Mouse (Mus musculus) gastrocnemius, adult 2 months (tissue): ENCODE measurements around the gene Plxna4. TPM values are rescaled to one million over a fixed set of nuclear protein-coding genes. Genes with fewer than 3 reads are reported as not detected.

ENCODE experiments used
- DNase-seq: peaks from one replicate; pipeline ENCODE4 v3.0.0; 2022
- H3K27ac ChIP-seq: fragments of 200-600 bp; 2 replicates; pipeline ENCODE4 v1.8.1; 2022; ENCODE audit warnings: mild to moderate bottlenecking
- H3K4me3 ChIP-seq: fragments of 200-600 bp; 2 replicates; pipeline ENCODE4 v1.8.1; 2022; ENCODE audit warnings: mild to moderate bottlenecking, moderate library complexity
- CTCF ChIP-seq: fragments of 200-600 bp; IDR thresholded peaks from 2 replicates; pipeline ENCODE4 v1.8.1; 2022; ENCODE audit warnings: antibody characterized with exemption, mild to moderate bottlenecking, moderate library complexity
- intact Hi-C: fragments of 180-260 bp; cut with DNase I; formaldehyde crosslinking; loops from one replicate; pipeline ENCODE4 v1.15.1; 2025
- total RNA-seq, 2 experiments: library from RNA; stranded (reverse); gene quantifications; 2 replicates each; pipeline ENCODE4 v1.2.3; 2021

The Plxna4 gene
- total RNA-seq, 2 experiments from 2014 or later, result 1.4 to 4.6 TPM

- Histone ChIP-seq H3K4me3 (no peak overlapping the region), H3K27ac (no peak overlapping the region)
- intact Hi-C loops, result no loop called here
- no peak for DNase-seq
- no peak for TF ChIP-seq CTCF
Observed at GRCm38 (mm10) chr6:32451851-32452250, 136.1 kb downstream of the Plxna4 start.

- no peak for TF ChIP-seq CTCF
Observed at GRCm38 (mm10) chr6:32449237-32449963, 138.6 kb downstream of the Plxna4 start.

GRCm38 (mm10) chr6:32448787-32449186 is 139.2 kb downstream of the Plxna4 start:
- intact Hi-C loops, result no loop called here
- no peak for TF ChIP-seq CTCF
- no peak overlapping the region for H3K4me3 ChIP-seq
- no peak overlapping the region for H3K27ac ChIP-seq
- DNase-seq, result no peak

More at GRCm38 (mm10) chr6:32449237-32449963, 138.6 kb downstream of the Plxna4 start:
- H3K4me3 ChIP-seq, result no peak overlapping the region
- intact Hi-C loops, result no loop called here
- H3K27ac ChIP-seq, result no peak overlapping the region
- no peak for DNase-seq

GRCm38 (mm10) chr6:32446276-32446675 is 141.7 kb downstream of the Plxna4 start:
- Histone ChIP-seq H3K4me3 (no peak overlapping the region), H3K27ac (no peak overlapping the region)
- no peak for DNase-seq
- no peak for TF ChIP-seq CTCF
- intact Hi-C loops, result no loop called here

- no peak overlapping the region for H3K27ac ChIP-seq
- no peak for TF ChIP-seq CTCF
- DNase-seq, result no peak
- no peak overlapping the region for H3K4me3 ChIP-seq
- intact Hi-C loops, result no loop called here
Observed at GRCm38 (mm10) chr6:32445246-32445645, 142.7 kb downstream of the Plxna4 start.

GRCm38 (mm10) chr6:32444393-32444792 is 143.6 kb downstream of the Plxna4 start:
- intact Hi-C loops, result no loop called here

GRCm38 (mm10) chr6:32443679-32444078 is 144.3 kb downstream of the Plxna4 start:
- intact Hi-C loops, result no loop called here
- H3K27ac ChIP-seq, result no peak overlapping the region
- no peak overlapping the region for H3K4me3 ChIP-seq
- no peak for DNase-seq
- TF ChIP-seq CTCF, result no peak

More at GRCm38 (mm10) chr6:32444393-32444792, 143.6 kb downstream of the Plxna4 start:
- no peak for DNase-seq
- H3K27ac ChIP-seq, result no peak overlapping the region
- no peak for TF ChIP-seq CTCF
- H3K4me3 ChIP-seq, result no peak overlapping the region

GRCm38 (mm10) chr6:32439434-32439833 is 148.6 kb downstream of the Plxna4 start:
- TF ChIP-seq CTCF, result no peak
- no peak overlapping the region for H3K4me3 ChIP-seq
- intact Hi-C loops, result loop anchor here (10.0 kb wide), 1 partner anchor 1405 kb away; no protein-coding TSS in a partner anchor
- DNase-seq, result no peak
- no peak overlapping the region for H3K27ac ChIP-seq

- no peak for DNase-seq
- intact Hi-C loops, result loop anchor here (10.0 kb wide), 1 partner anchor 1408 kb away; no protein-coding TSS in a partner anchor
- Histone ChIP-seq H3K27ac (peak overlapping the region; percentile 40; the same call in 1 of the 2 replicates), H3K4me3 (no peak overlapping the region)
- TF ChIP-seq CTCF, result no peak
Observed at GRCm38 (mm10) chr6:32437219-32437618, 150.8 kb downstream of the Plxna4 start.

GRCm38 (mm10) chr6:32423124-32423523 is 164.9 kb downstream of the Plxna4 start:
- Histone ChIP-seq H3K27ac (no peak overlapping the region), H3K4me3 (no peak overlapping the region)
- intact Hi-C loops, result no loop called here
- DNase-seq, result no peak
- no peak for TF ChIP-seq CTCF

- no peak for DNase-seq
- H3K27ac ChIP-seq, result no peak overlapping the region
- no peak overlapping the region for H3K4me3 ChIP-seq
- no peak for TF ChIP-seq CTCF
- intact Hi-C loops, result no loop called here
Observed at GRCm38 (mm10) chr6:32420610-32421009, 167.4 kb downstream of the Plxna4 start.

- TF ChIP-seq CTCF, result no peak
- no peak for DNase-seq
- Histone ChIP-seq H3K4me3 (no peak overlapping the region), H3K27ac (no peak overlapping the region)
- intact Hi-C loops, result no loop called here
Observed at GRCm38 (mm10) chr6:32417351-32417750, 170.6 kb downstream of the Plxna4 start.

GRCm38 (mm10) chr6:32411325-32411724 is 176.7 kb downstream of the Plxna4 start:
- Histone ChIP-seq H3K4me3 (no peak overlapping the region), H3K27ac (no peak overlapping the region)
- no peak for TF ChIP-seq CTCF
- DNase-seq, result no peak
- intact Hi-C loops, result no loop called here

GRCm38 (mm10) chr6:32409625-32410024 is 178.4 kb downstream of the Plxna4 start:
- TF ChIP-seq CTCF, result no peak
- Histone ChIP-seq H3K4me3 (no peak overlapping the region), H3K27ac (no peak overlapping the region)
- intact Hi-C loops, result no loop called here
- no peak for DNase-seq
